Mouse (Mus musculus) Patski (cell line): ENCODE measurements at regions not wholly inside any gene's neighbourhood (a gene's known extent, or its start where the extent isn't known, plus 50 kb on each side); places are given as distances from the start of the nearest gene placed in this dataset.

Experiments
- ATAC-seq: fragments of 100-300 bp; one replicate; pipeline ENCODE4 v1.8.0; 2021
- CTCF ChIA-PET: fragments of 350-600 bp; sonication (Branson Sonifier 250); formaldehyde crosslinking; loops from one replicate; lab custom pipeline; 2022; ENCODE audit warnings: inconsistent platforms; lab: Charles Lee
- POLR2A ChIA-PET: fragments of 350-600 bp; sonication (Branson Sonifier 250); formaldehyde crosslinking; loops from one replicate; lab custom pipeline; 2022; ENCODE audit warnings: antibody characterized with exemption, inconsistent platforms; lab: Charles Lee
- DNase-seq: peaks from one replicate; pipeline ENCODE4 v3.0.0-alpha.2; 2011; ENCODE audit warnings: low read depth, low spot score
- H3K27me3 ChIP-seq: fragments of 371-371 bp; one replicate; pipeline ENCODE4 v1.5.1; 2021
- CTCF ChIP-seq: fragments of 100-300 bp; IDR thresholded peaks from one replicate; pipeline ENCODE4 v1.5.1; 2021
- in situ Hi-C: fragments of 300-500 bp; cut with MboI; formaldehyde crosslinking; loops from 3 replicates; pipeline ENCODE4 v1.11.1; 2018; ENCODE audit warnings: low pct_unique_long_range_greater_than_20kb, mixed read lengths

DNA sequence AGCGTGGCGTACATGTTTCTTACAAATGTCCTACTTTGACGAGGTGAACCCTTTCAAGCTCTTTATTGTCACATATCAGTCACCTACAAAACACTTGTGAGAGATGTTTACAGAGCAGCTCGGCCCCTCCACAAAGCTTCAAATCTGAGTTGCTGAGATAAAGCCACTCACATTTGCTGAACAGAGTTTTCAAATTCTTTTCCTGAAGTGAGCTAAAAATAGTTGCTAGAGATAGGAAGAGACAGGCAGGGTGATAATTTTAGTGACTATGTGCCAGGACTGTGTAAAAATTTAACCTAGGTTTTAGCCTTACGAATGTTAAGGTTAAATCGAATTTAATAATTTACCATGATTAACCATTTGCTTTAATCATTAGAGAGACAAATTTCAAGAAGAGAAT lies 52.3 kb upstream of the Gm47985 start:
- in situ Hi-C loops = no loop called here
- DNase-seq (peak; percentile 24), ATAC-seq (no peak)
- no peak for TF ChIP-seq CTCF
- ChIA-PET POLR2A (interaction anchor here (1.2 kb wide), 1 partner anchor 38 kb away, joined by 6 read pairs; no protein-coding TSS in a partner anchor), CTCF (interaction anchor here (0.7 to 2.8 kb wide), 4 partner anchors 10 to 28 kb away, joined by 3 to 9 read pairs (median 4); no protein-coding TSS in a partner anchor)
- H3K27me3 ChIP-seq = no peaks in the 10 kb centered on the region

GRCm38 (mm10) chr1:151130845-151131626 lies 51.3 kb upstream of the Gm47985 start:
- no peak for ATAC-seq

DNA sequence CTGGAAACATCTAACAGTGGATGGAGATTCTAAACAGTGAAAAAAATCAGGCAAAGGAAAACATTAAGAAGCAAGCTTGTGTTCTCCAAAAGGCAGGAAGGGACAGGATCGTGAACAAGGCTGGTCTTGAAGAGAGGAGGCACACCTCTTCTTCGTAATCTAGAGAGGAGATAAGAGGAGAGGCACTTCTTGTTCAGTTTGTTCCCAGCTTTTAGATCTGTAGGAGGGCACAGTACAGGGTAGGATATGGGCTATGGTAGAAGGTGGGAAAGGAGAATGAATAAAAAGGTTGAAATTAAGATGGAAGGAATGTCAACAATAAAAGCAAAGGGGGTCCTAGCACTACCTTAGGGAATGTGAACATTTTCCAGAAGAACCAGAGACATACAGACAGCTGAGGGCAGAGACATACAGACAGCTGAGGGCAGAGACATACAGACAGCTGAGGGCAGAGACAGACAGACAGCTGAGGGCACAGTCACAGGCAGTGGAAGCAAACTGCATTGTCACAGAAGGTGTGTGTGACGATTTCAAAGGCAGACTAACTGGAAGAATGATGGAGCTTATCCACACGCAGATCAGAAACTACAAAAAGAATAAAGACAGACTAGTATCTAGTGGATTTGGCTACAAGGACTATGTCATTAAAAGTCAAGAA lies 50.6 kb upstream of the Gm47985 start:
- DNase-seq (no peak), ATAC-seq (no peak)
- TF ChIP-seq CTCF = no peak
- ChIA-PET CTCF (interaction anchor here (0.7 to 2.8 kb wide), 5 partner anchors 8 to 50 kb away, joined by 3 to 9 read pairs (median 3); no protein-coding TSS in a partner anchor), POLR2A (interaction anchor here (0.9 kb wide), 1 partner anchor 11 kb away, joined by 3 read pairs; no protein-coding TSS in a partner anchor)
- H3K27me3 ChIP-seq = no peaks in the 10 kb centered on the region
- in situ Hi-C loops = no loop called here

More at GRCm38 (mm10) chr1:151130845-151131626, 51.3 kb upstream of the Gm47985 start:
- in situ Hi-C loops = no loop called here
- TF ChIP-seq CTCF = no peak
- DNase-seq = no peak
- ChIA-PET POLR2A (interaction anchor here (0.9 to 1.2 kb wide), 2 partner anchors 12 to 37 kb away, joined by 3 to 6 read pairs; no protein-coding TSS in a partner anchor), CTCF (interaction anchor here (0.9 to 2.8 kb wide), 4 partner anchors 9 to 27 kb away, joined by 3 to 9 read pairs (median 4); no protein-coding TSS in a partner anchor)
- no peaks in the 10 kb centered on the region for H3K27me3 ChIP-seq
